Mouse (Mus musculus) sigmoid colon, adult 10 weeks (tissue): Measurements from ENCODE around the gene Grip2. TPM values are rescaled to one million over a fixed set of nuclear protein-coding genes. Genes with fewer than 3 reads are reported as not detected.

ENCODE experiments used
- polyA plus RNA-seq: library from polyadenylated mRNA; stranded (reverse); fragments of 350-450 nt; fragmentation: Illumina TruSeq; extraction: RNeasy Lipid Tissue Mini Kit (QIAGEN cat#74804); gene quantifications from one replicate; pipeline ENCODE4 v1.2.3, GENCODE M21; 2014; ENCODE audit warnings: low read depth, low replicate concordance

The Grip2 gene
- not detected for polyA plus RNA-seq

GRCm38 (mm10) chr6:91827016-91827570 lies at the start of gene Grip2:
Grip2 (minus strand) TSS chr6:91827250.

Other genes starting within 250 kb of the Grip2 start
- gene Slc6a6, start 143.2 kb downstream of the Grip2 start, polyA plus RNA-seq = 63.5 TPM
- 115 TPM for gene Ccdc174, start 50.8 kb upstream of the Grip2 start, polyA plus RNA-seq
- gene 4930590J08Rik, start 75.6 kb upstream of the Grip2 start, polyA plus RNA-seq = 0.88 TPM
- 5.0 TPM for gene Fgd5, start 151.6 kb upstream of the Grip2 start, polyA plus RNA-seq